Mouse (Mus musculus) liver, embryonic 14.5 days (tissue): ENCODE data around the gene Flot1. TPM values are rescaled to one million over a fixed set of nuclear protein-coding genes. Genes with fewer than 3 reads are reported as not detected.

Source experiments
- ATAC-seq: fragments of 200-750 bp; cut with Nextera tagmentation; 2 replicates; pipeline ENCODE4 v1.8.0; 2017; ENCODE audit warnings: moderate number of reproducible peaks, mild to moderate bottlenecking, moderate library complexity; ENCODE audit not compliant: insufficient read depth
- DNase-seq, 3 experiments: peaks; one replicate each; pipeline ENCODE4 v3.0.0-alpha.2; 2012 to 2013; ENCODE audit warnings: low read depth in 3 of 3, low spot score in 3 of 3
- H3K27ac ChIP-seq: fragments of 300-500 bp; sonication (generic); 2 replicates; pipeline ENCODE4 v1.5.1; 2014; ENCODE audit warnings: moderate library complexity, mild to moderate bottlenecking, control low read depth, inconsistent platforms
- H3K27me3 ChIP-seq: fragments of 300-500 bp; sonication (generic); 2 replicates; pipeline ENCODE4 v1.6.1; 2014; ENCODE audit warnings: mild to moderate bottlenecking, low read length, moderate library complexity; ENCODE audit not compliant: control insufficient read depth, insufficient read depth
- H3K36me3 ChIP-seq: fragments of 300-500 bp; sonication (generic); replicated peaks from 2 replicates; pipeline ENCODE4 v1.6.1; 2014; ENCODE audit warnings: low read depth; ENCODE audit not compliant: control insufficient read depth, insufficient read depth
- H3K4me1 ChIP-seq, 2 experiments: fragments of 200-500 bp in 1 of 2; fragments of 300-500 bp in 1 of 2; sonication (generic) in 1 of 2; replicated peaks; 2 replicates each; pipeline ENCODE4 v1.6.1; 2012 to 2014; ENCODE audit warnings: antibody characterized with exemption in 1 of 2, inconsistent platforms in 1 of 2, low read length in 1 of 2; ENCODE audit not compliant: control insufficient read depth in 2 of 2, insufficient read depth in 2 of 2
- H3K4me2 ChIP-seq: fragments of 300-500 bp; sonication (generic); 2 replicates; pipeline ENCODE4 v1.6.1; 2014; ENCODE audit warnings: low read depth, mild to moderate bottlenecking, control low read depth, moderate library complexity
- H3K4me3 ChIP-seq, 2 experiments: fragments of 200-500 bp in 1 of 2; fragments of 300-500 bp in 1 of 2; sonication (generic) in 1 of 2; 2 replicates each; pipeline ENCODE4 v1.5.1; 2012 to 2014; ENCODE audit warnings: low read depth in 2 of 2, low read length in 2 of 2, mild to moderate bottlenecking in 2 of 2, control low read depth in 1 of 2, inconsistent platforms in 1 of 2, moderate library complexity in 1 of 2; ENCODE audit not compliant: insufficient read depth in 1 of 2
- H3K9ac ChIP-seq: fragments of 300-500 bp; sonication (generic); replicated peaks from 2 replicates; pipeline ENCODE4 v1.6.1; 2014; ENCODE audit warnings: mild to moderate bottlenecking, control low read depth, moderate library complexity
- H3K9me3 ChIP-seq: fragments of 300-500 bp; sonication (generic); 2 replicates; pipeline ENCODE4 v1.6.1; 2016; ENCODE audit warnings: low read length, mixed read lengths; ENCODE audit not compliant: control insufficient read depth
- CTCF ChIP-seq: IDR thresholded peaks from 2 replicates; pipeline ENCODE4 v1.5.1; 2016; ENCODE audit warnings: antibody characterized with exemption, low read depth, control low read depth
- EP300 ChIP-seq: IDR thresholded peaks from 2 replicates; pipeline ENCODE4 v1.6.1; 2016; ENCODE audit warnings: antibody characterized with exemption, low read depth
- WGBS: fragments of 180-500 bp; shearing (Covaris S2); extraction: QIAGEN DNeasy Blood & Tissue Kit; methylation state at CpG from one replicate; pipeline ENCODE4 v1.1.7; 2014; ENCODE audit not compliant: insufficient replicate concordance; 5-methylcytosine and 5-hydroxymethylcytosine counted together
- polyA plus RNA-seq, 2 experiments: library from polyadenylated mRNA; depleted of rRNA in 1 of 2; stranded (reverse) in 1 of 2; unstranded in 1 of 2; fragments of >200 nt; fragmentation: Nextera tagmentation in 1 of 2; extraction: Ambion mirVana in 1 of 2; gene quantifications; 2 replicates each; pipeline versions ENCODE4 v1.2.1 to v1.2.3; 2012 to 2014

The Flot1 gene
- polyA plus RNA-seq, 2 experiments = 27.8 to 34.7 TPM

DNA sequence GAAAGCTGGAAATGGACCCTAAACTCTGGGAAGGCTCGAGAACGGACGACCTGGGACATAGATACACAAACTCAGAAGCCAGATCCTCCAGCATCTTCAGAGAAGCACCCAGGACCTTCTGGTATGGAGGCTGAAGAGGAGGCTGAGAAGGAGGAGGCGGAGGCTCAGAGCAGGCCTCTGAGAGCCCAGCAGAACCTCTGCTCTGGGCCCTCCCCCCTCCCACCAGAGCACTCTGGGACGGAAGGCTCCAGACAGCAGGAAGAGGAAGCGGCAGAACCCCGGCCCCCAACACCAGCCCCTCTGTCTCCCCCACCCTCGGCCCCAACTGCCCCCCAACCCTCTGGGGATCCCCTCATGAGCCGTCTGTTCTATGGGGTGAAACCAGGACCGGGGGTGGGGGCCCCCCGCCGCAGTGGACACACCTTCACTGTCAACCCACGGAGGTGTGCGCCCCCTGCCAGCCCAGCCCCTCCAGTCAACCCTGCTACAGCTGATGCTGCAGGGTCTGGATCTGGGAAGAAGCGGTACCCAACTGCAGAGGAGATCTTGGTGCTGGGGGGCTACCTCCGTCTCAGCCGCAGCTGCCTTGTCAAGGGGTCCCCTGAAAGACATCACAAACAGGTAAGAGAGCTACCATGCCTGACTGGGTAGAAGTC lies 45.3 kb downstream of the Flot1 start:
- H3K36me3 ChIP-seq = no peaks in the 10 kb centered on the region
- no peak overlapping the region for H3K27ac ChIP-seq
- H3K4me3 ChIP-seq = peak overlapping the region; percentile 50 to 51
- 9% methylated on average over 17 of the region's 17 CpGs for WGBS
- H3K9me3 ChIP-seq = peaks cover 3% of the 10 kb centered on the region
- peaks cover 5 to 10% of the 10 kb centered on the region in 2 experiments for H3K4me1 ChIP-seq
- H3K4me2 ChIP-seq = peak overlapping the region; percentile 65
- ATAC-seq = no peak
- no peak for TF ChIP-seq CTCF
- DNase-seq = no peak
- H3K9ac ChIP-seq = peak overlapping the region; percentile 40
- peaks cover 55% of the 10 kb centered on the region for H3K27me3 ChIP-seq

DNA sequence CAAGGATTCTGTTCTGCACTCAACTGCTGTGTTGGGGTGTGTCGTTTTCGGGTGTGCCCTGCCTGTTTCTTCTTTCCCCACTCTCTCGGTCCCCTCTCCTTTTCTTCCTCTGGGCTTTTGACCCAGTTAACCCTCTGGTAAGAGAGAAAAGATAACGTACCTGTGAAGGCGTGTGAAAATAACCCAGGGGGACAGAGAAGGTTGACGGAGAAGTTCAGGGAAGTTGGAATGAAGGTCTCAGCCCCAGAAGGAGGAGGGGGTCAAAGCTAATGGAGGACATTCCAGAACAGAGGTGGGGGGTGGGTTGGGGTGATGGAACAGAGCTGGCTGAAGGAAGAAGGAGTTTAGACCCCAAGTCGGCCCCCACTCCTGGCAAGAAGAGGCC lies 45.9 kb downstream of the Flot1 start:
- no peak for ATAC-seq
- 3% methylated on average over 7 of the region's 7 CpGs for WGBS
- no peak for TF ChIP-seq EP300
- no peak for TF ChIP-seq CTCF

DNA sequence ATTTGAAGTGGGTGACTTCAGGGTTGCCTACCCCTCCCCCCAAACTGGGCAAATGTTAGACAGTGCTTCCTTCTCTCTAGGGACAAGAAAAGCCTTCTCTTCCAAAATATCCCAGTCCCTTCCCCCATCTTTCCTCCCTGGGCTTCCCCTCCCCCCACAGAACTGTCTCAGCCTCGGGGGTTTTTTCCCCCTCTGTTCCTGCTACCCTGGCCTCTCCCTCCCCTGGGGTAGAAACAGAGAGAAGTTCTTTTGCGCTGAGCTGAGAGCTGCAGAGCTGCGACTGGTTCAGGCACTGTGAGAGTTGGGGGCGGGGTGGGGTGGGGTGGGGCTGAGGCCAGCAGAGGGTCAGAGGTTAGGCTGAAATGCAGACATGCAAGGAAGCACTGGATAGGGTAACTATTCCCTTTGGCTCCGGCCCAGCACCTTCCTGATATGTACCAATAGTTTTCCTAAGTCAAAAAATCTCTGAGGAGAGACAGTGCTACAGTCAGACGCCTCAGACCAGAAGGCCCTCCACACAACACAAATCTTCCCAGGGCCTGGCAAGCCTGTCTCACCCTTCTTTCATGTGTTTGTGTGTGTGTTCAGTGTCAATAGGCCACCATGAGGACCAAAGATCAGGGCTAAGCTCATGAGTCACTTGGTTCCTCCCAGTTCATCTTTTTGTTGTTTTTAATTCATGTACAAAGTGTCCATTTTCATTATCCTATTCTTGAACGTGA lies 46.5 kb downstream of the Flot1 start:
- Histone ChIP-seq H3K27ac (peak overlapping the region; percentile 48), H3K4me1 (peaks cover 13 to 20% of the 10 kb centered on the region in 2 experiments), H3K9me3 (peaks cover 3% of the 10 kb centered on the region), H3K36me3 (no peaks in the 10 kb centered on the region), H3K4me2 (peak overlapping the region; percentile 65), H3K4me3 (peak overlapping the region; percentile 50 to 51), H3K27me3 (peaks cover 49% of the 10 kb centered on the region), H3K9ac (peak overlapping the region; percentile 34; the same call in 1 of the 2 replicates)
- 10% methylated on average over 7 of the region's 7 CpGs for WGBS
- ATAC-seq (peak; percentile 31), DNase-seq (no peak)
- no peak for TF ChIP-seq CTCF

More for the DNA sequence above, 45.9 kb downstream of the Flot1 start:
- peak overlapping the region; percentile 65 for H3K4me2 ChIP-seq
- H3K4me3 ChIP-seq = peak overlapping the region; percentile 50 to 51
- H3K9me3 ChIP-seq = peaks cover 3% of the 10 kb centered on the region
- DNase-seq = no peak
- peaks cover 55% of the 10 kb centered on the region for H3K27me3 ChIP-seq
- no peaks in the 10 kb centered on the region for H3K36me3 ChIP-seq
- 0 out of 2 replicates have a peak overlapping the region, but pooled peaks have one; percentile 27 for H3K27ac ChIP-seq
- H3K4me1 ChIP-seq = peaks cover 9 to 15% of the 10 kb centered on the region in 2 experiments
- peak overlapping the region; percentile 40 for H3K9ac ChIP-seq

DNA sequence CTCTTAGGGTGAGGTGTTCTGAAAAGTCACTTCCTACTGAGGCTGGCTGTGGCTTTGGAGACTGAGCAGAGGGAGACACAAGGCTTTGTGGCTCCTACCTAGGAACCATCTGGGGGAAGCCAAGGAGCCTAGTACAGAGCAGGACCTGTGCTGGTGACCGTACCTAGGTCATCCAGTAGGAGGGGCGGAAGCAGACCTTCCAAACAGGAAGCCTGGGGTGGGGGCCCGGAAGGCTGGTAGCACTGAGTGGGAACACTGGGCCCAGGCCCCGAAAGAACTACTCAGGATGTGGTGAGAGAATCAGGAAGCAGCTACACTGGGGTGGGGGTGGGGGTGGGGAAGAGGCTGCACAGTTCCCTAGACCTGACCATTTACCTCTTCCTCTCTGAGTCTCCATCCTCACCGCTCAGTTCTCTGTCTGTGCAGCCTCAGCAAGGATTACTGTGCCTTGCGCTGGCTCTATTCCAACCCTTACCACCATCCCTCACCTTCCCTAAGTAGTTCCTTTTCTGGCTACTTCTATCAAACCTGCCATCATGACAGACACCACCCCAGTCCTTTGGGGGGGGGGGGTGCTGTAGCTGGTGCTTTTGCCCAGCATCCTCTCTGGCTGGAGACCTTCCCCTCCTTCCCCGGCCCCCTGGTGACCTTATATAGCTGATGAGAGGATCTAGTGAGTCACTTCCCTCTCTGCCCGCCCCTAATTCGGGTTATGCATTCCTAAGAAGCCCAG lies 47.3 kb downstream of the Flot1 start:
- Histone ChIP-seq H3K9ac (no peak overlapping the region), H3K36me3 (no peaks in the 10 kb centered on the region), H3K4me3 (peak overlapping the region; percentile 33 to 50; a peak in 3 of 4 replicates), H3K9me3 (peaks cover 3% of the 10 kb centered on the region), H3K27ac (no peak overlapping the region), H3K27me3 (peaks cover 41% of the 10 kb centered on the region), H3K4me2 (peak overlapping the region; percentile 65), H3K4me1 (peaks cover 8 to 16% of the 10 kb centered on the region in 2 experiments)
- DNase-seq (no peak), ATAC-seq (peak; percentile 7; the same call in 1 of the 2 replicates)
- 16% methylated on average over 9 of the region's 9 CpGs for WGBS
- TF ChIP-seq CTCF (no peak), EP300 (no peak)
